Mouse (Mus musculus): ENCODE measurements at regions not wholly inside any gene's neighbourhood (a gene's known extent, or its start where the extent isn't known, plus 50 kb on each side); places are given as distances from the start of the nearest gene placed in this dataset.

DNA sequence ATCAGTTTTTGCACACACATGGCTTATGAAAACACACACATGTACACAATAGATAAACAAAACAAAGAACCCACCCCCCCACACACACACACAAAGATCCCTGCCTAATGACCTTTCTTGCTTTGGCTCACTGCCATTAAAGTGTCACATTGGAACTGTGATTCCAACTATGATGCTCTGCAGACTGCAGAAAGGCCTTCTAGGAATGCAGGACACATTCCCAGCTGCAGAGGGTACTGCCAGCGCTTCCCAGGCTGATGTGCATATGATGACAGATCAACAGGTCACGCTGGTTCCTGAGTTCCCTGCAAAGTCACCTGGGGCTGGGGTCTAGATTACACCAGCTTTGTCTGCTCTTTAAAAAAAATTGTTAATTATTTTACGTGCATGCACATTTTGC lies 68.1 kb upstream of the Ppm1j start:
- no peak for DNase-seq (ENCODE audit: low spot score in 2 of 2)

DNA sequence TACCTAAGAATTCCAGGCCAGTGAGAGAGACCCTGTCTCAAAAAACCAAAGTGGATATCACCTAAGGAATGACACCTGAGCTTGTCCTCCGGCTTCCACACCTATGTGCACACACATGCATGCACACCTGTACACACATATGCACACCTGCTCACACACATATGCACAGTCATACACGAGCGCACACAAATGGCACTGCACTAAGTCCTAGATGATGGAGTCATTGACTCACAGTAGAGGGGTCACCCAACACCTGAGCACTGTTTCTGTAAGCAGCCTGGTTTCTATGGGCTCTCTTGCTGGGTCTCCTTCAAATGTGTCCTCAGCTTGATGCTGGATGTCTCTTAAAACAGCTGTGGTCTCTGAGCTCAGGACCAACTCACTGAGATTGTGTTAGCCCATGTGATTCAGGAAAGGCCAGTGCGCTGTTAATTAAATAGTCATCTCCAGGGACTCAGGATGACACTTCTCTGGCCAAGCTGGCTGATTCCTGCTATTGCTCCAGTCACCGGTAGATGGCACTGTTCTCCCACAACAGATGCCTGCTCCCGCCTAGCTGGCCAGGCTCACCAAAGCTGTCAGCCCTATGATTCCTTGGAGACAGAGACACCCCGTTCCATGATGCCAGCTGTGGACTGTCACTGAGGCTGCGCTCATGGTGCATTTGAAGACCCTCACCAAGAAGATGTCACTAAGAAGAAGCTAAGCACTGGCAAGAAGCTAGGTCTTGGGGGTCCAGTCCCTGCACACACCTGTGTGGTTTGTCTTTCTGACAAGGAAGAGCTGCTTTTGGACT lies 66.8 kb upstream of the Ppm1j start:
- DNase-seq (ENCODE audit: low spot score in 2 of 2) = peak; percentile 49 to 81

DNA sequence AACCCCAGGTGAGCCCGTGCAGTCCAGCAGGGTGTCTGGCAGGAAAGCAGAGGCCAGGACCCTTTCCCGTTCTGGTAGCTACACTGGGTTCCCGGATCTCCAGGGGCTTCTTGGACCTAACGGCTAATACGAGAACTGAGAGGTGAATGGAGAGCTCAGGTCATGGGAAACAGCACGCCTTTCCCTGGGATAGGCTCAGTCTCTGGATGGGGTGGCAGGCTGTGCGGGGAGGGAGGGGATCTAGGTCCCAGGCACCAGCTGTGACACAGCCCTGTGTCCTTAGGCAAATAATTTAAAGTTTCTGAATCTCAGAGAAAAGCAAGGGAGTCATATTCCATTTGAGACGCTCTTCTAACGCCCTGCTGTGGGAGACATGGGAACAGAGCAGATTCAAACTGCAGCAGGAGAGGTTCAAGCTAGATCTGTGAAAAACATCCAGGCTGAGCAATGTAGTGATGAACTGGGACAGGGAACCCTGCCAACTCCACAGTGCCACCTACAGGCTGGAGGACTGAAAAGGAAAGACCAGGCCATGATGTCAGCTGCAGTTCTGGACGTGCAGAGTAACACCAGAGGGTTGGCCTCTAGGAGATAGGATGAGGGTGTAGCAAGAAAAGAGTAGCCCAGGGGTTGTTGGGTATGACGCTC lies 66.1 kb upstream of the Ppm1j start:
- no peak for DNase-seq (ENCODE audit: low spot score in 2 of 2)

Measured in layer of hippocampus, adult 8-10 months (tissue).